Mouse (Mus musculus) embryonic facial prominence, embryonic 11.5 days (tissue): ENCODE data around the gene Klhl20. TPM values are rescaled to one million over a fixed set of nuclear protein-coding genes. Genes with fewer than 3 reads are reported as not detected.
A peak's percentile ranks its signal among the peaks of the same experiment; 100 is the strongest.

Experiments
- ATAC-seq: fragments of 200-750 bp; cut with Nextera tagmentation; replicated peaks from 2 replicates; pipeline ENCODE4 v1.8.0; 2017; ENCODE audit warnings: low read depth; ENCODE audit not compliant: insufficient number of reproducible peaks, low FRiP score, low TSS enrichment
- DNase-seq: peaks from one replicate; pipeline ENCODE4 v3.0.0-alpha.2; 2015; ENCODE audit warnings: low spot score
- H3K27ac ChIP-seq: fragments of 300-500 bp; sonication (generic); replicated peaks from 2 replicates; pipeline ENCODE4 v1.5.1; 2014; ENCODE audit warnings: mild to moderate bottlenecking, low read depth, low read length, control low read depth
- H3K27me3 ChIP-seq: fragments of 300-500 bp; sonication (generic); 2 replicates; pipeline ENCODE4 v1.6.1; 2014; ENCODE audit warnings: mild to moderate bottlenecking, low read length, moderate library complexity, mixed read lengths; ENCODE audit not compliant: control insufficient read depth, insufficient read depth
- H3K36me3 ChIP-seq: fragments of 300-500 bp; sonication (generic); replicated peaks from 2 replicates; pipeline ENCODE4 v1.6.1; 2014; ENCODE audit warnings: low read depth, mild to moderate bottlenecking, low read length, moderate library complexity, mixed read lengths; ENCODE audit not compliant: control insufficient read depth, insufficient read depth
- H3K4me1 ChIP-seq: fragments of 300-500 bp; sonication (generic); 2 replicates; pipeline ENCODE4 v1.6.1; 2014; ENCODE audit warnings: low read length, mixed read lengths; ENCODE audit not compliant: control insufficient read depth, insufficient read depth
- H3K4me2 ChIP-seq: fragments of 300-500 bp; sonication (generic); 2 replicates; pipeline ENCODE4 v1.6.1; 2014; ENCODE audit warnings: low read depth, mild to moderate bottlenecking, control low read depth, low read length, moderate library complexity
- H3K4me3 ChIP-seq: fragments of 300-500 bp; sonication (generic); 2 replicates; pipeline ENCODE4 v1.5.1; 2014; ENCODE audit warnings: low read depth, low read length, control low read depth
- H3K9ac ChIP-seq: fragments of 300-500 bp; sonication (generic); replicated peaks from 2 replicates; pipeline ENCODE4 v1.6.1; 2014; ENCODE audit warnings: mild to moderate bottlenecking, control low read depth, low read length
- H3K9me3 ChIP-seq: fragments of 300-500 bp; sonication (generic); replicated peaks from 2 replicates; pipeline ENCODE4 v1.6.1; 2016; ENCODE audit warnings: mild to moderate bottlenecking, low read length, inconsistent platforms, mixed read lengths; ENCODE audit not compliant: control insufficient read depth
- WGBS: fragments of 180-500 bp; shearing (Covaris S2); extraction: QIAGEN DNeasy Blood & Tissue Kit; methylation state at CpG from one replicate; pipeline ENCODE4 v1.1.7; 2014; 5-methylcytosine and 5-hydroxymethylcytosine counted together
- polyA plus RNA-seq: library from polyadenylated mRNA; unstranded; fragments of >200 nt; fragmentation: Nextera tagmentation; extraction: Ambion mirVana; gene quantifications from 2 replicates; pipeline ENCODE4 v1.2.1, GENCODE M21; 2014

Klhl20 gene
- polyA plus RNA-seq, 1 experiment from 2014 or later, result 22.3 TPM

- Histone ChIP-seq H3K4me3 (no peak overlapping the region), H3K27ac (no peak overlapping the region), H3K9ac (no peak overlapping the region), H3K36me3 (no peaks in the 10 kb centered on the region), H3K27me3 (no peaks in the 10 kb centered on the region), H3K4me2 (no peak overlapping the region), H3K4me1 (no peaks in the 10 kb centered on the region), H3K9me3 (no peaks in the 10 kb centered on the region)
- no peak for DNase-seq
- no peak for ATAC-seq
- 97% methylated on average over 1 of the region's 1 CpGs for WGBS
Observed at GRCm38 (mm10) chr1:161057164-161057563, 74.1 kb downstream of the Klhl20 start.

- no peaks in the 10 kb centered on the region for H3K27me3 ChIP-seq
- no peak overlapping the region for H3K4me3 ChIP-seq
- H3K9me3 ChIP-seq, result no peaks in the 10 kb centered on the region
- no peak for DNase-seq
- no peak for ATAC-seq
- H3K4me2 ChIP-seq, result no peak overlapping the region
- H3K9ac ChIP-seq, result no peak overlapping the region
- H3K4me1 ChIP-seq, result no peaks in the 10 kb centered on the region
- H3K27ac ChIP-seq, result no peak overlapping the region
- H3K36me3 ChIP-seq, result no peaks in the 10 kb centered on the region
- WGBS, result 85% methylated on average over 3 of the region's 3 CpGs
Observed at GRCm38 (mm10) chr1:161046972-161047371, 84.3 kb downstream of the Klhl20 start.

- 89% methylated on average over 7 of the region's 7 CpGs for WGBS
- H3K4me3 ChIP-seq, result no peak overlapping the region
- DNase-seq (no peak), ATAC-seq (no peak)
- H3K36me3 ChIP-seq, result peaks cover 3% of the 10 kb centered on the region; the same call in 1 of the 2 replicates
- no peak overlapping the region for H3K27ac ChIP-seq
- H3K9me3 ChIP-seq, result no peaks in the 10 kb centered on the region
- no peak overlapping the region for H3K4me2 ChIP-seq
- no peak overlapping the region for H3K9ac ChIP-seq
- H3K4me1 ChIP-seq, result no peaks in the 10 kb centered on the region
- H3K27me3 ChIP-seq, result no peaks in the 10 kb centered on the region
Observed at GRCm38 (mm10) chr1:161041261-161042020, 89.9 kb downstream of the Klhl20 start.

GRCm38 (mm10) chr1:161040855-161041254, 90.5 kb downstream of the Klhl20 start:
- no peak for DNase-seq
- peaks cover 3% of the 10 kb centered on the region; the same call in 1 of the 2 replicates for H3K36me3 ChIP-seq
- no peak overlapping the region for H3K27ac ChIP-seq
- no peak overlapping the region for H3K4me3 ChIP-seq
- ATAC-seq, result no peak
- no peaks in the 10 kb centered on the region for H3K4me1 ChIP-seq
- H3K9me3 ChIP-seq, result no peaks in the 10 kb centered on the region
- H3K27me3 ChIP-seq, result no peaks in the 10 kb centered on the region
- H3K4me2 ChIP-seq, result no peak overlapping the region
- no peak overlapping the region for H3K9ac ChIP-seq

GRCm38 (mm10) chr1:161040426-161040770, 90.9 kb downstream of the Klhl20 start:
- Histone ChIP-seq H3K27ac (no peak overlapping the region), H3K36me3 (peaks cover 3% of the 10 kb centered on the region; the same call in 1 of the 2 replicates)

GRCm38 (mm10) chr1:161039741-161040425, 91.4 kb downstream of the Klhl20 start:
- Histone ChIP-seq H3K9ac (no peak overlapping the region), H3K9me3 (no peaks in the 10 kb centered on the region), H3K36me3 (peaks cover 3% of the 10 kb centered on the region; the same call in 1 of the 2 replicates), H3K27me3 (no peaks in the 10 kb centered on the region), H3K27ac (no peak overlapping the region), H3K4me3 (no peak overlapping the region), H3K4me2 (no peak overlapping the region), H3K4me1 (no peaks in the 10 kb centered on the region)
- 17% methylated on average over 3 of the region's 3 CpGs for WGBS
- DNase-seq (peak; percentile 58), ATAC-seq (peak; percentile 48)

More at GRCm38 (mm10) chr1:161040426-161040770, 90.9 kb downstream of the Klhl20 start:
- H3K9ac ChIP-seq, result no peak overlapping the region
- no peak overlapping the region for H3K4me3 ChIP-seq
- no peaks in the 10 kb centered on the region for H3K4me1 ChIP-seq
- WGBS, result 67% methylated on average over 1 of the region's 1 CpGs
- H3K9me3 ChIP-seq, result no peaks in the 10 kb centered on the region
- no peak overlapping the region for H3K4me2 ChIP-seq
- no peak for ATAC-seq
- H3K27me3 ChIP-seq, result no peaks in the 10 kb centered on the region
- no peak for DNase-seq

- H3K27me3 ChIP-seq, result no peaks in the 10 kb centered on the region
- H3K4me2 ChIP-seq, result no peak overlapping the region
- no peak for ATAC-seq
- no peaks in the 10 kb centered on the region for H3K9me3 ChIP-seq
- H3K27ac ChIP-seq, result no peak overlapping the region
- 8% methylated on average over 3 of the region's 3 CpGs for WGBS
- peaks cover 3% of the 10 kb centered on the region; the same call in 1 of the 2 replicates for H3K36me3 ChIP-seq
- no peak overlapping the region for H3K9ac ChIP-seq
- no peaks in the 10 kb centered on the region for H3K4me1 ChIP-seq
- DNase-seq, result peak; percentile 53
- H3K4me3 ChIP-seq, result no peak overlapping the region
Observed at GRCm38 (mm10) chr1:161038968-161039721, 92.2 kb downstream of the Klhl20 start.
